Mouse (Mus musculus): Measurements from ENCODE around the gene Chd9. TPM values are rescaled to one million over a fixed set of nuclear protein-coding genes. Genes with fewer than 3 reads are reported as not detected.

Gene Chd9
- polyA plus RNA-seq, 1 experiment from 2014 or later = 117 TPM

DNA sequence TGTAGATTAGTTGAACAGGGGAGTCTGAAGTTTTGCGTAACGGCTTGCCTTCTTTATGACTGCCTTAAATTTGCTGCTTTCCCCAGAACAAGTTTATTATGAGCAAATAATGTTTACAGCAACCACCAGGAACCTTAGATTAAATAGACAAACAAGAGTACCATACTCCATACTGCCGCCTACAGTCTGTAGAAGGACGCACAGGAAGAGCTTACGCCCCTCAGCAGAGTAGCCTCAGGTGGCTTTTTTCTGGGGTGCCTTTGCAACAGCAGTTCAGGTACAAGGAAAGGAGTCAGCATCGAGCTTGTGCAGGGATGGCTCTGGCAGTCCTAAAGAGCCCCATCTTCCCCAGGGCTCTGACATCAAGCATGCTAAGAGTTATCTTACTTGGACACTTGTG lies 206.3 kb downstream of the Chd9 start:
- Histone ChIP-seq H3K9ac (ENCODE audit: low read depth, low read length) (no peak overlapping the region), H3K4me2 (ENCODE audit: low read length) (no peak overlapping the region), H3K27me3 (ENCODE audit: insufficient read depth, low read length) (no peaks in the 10 kb centered on the region), H3K36me3 (ENCODE audit: insufficient read depth, low read length) (peaks cover 48% of the 10 kb centered on the region), H3K27ac (no peak overlapping the region), H3K4me1 (replicated peaks; ENCODE audit: insufficient read depth, low read length) (no peaks in the 10 kb centered on the region), H3K4me3 (replicated peaks; ENCODE audit: low read depth, low read length) (no peak overlapping the region), H3K9me3 (replicated peaks; ENCODE audit: low read length) (no peaks in the 10 kb centered on the region)
- DNase-seq (ENCODE audit: low spot score) = peak; percentile 22
- ATAC-seq (replicated peaks; ENCODE audit: low FRiP score, low read depth) = no peak
- peak; percentile 40; the same call in 1 of the 2 replicates for TF ChIP-seq CTCF (IDR thresholded peaks at IDR 0.05; ENCODE audit: low read depth)
- 84% methylated on average over 6 of the region's 6 CpGs for whole genome bisulfite sequencing

DNA sequence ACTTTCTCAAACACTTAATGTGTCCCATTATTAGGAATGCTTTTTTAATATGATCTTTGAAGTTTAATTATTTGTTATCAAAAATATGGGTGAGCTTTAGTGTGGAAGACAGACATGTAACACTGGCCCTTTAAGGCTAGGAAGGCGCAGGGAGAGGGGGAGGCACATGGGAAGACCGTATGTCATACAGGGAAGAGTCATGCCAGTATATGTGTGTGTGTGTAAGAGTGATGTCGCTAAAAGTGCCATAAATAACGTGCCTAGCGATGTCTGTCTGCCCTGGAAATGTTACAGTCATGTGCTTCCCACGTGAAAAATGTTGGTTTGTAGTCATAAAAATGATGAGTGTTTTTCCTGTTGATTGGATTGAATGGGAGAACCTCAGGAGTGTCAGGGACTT lies 208.8 kb downstream of the Chd9 start:
- H3K9me3 ChIP-seq (replicated peaks; ENCODE audit: low read length) = no peaks in the 10 kb centered on the region
- H3K9ac ChIP-seq (ENCODE audit: low read depth, low read length) = no peak overlapping the region
- H3K27ac ChIP-seq = no peak overlapping the region
- DNase-seq (ENCODE audit: low spot score) (no peak), ATAC-seq (replicated peaks; ENCODE audit: low FRiP score, low read depth) (no peak)
- no peaks in the 10 kb centered on the region for H3K4me1 ChIP-seq (replicated peaks; ENCODE audit: insufficient read depth, low read length)
- no peak for TF ChIP-seq CTCF (IDR thresholded peaks at IDR 0.05; ENCODE audit: low read depth)
- WGBS = 45% methylated on average over 6 of the region's 6 CpGs
- H3K4me2 ChIP-seq (ENCODE audit: low read length) = no peak overlapping the region
- no peaks in the 10 kb centered on the region for H3K27me3 ChIP-seq (ENCODE audit: insufficient read depth, low read length)
- no peak overlapping the region for H3K4me3 ChIP-seq (replicated peaks; ENCODE audit: low read depth, low read length)
- H3K36me3 ChIP-seq (ENCODE audit: insufficient read depth, low read length) = peaks cover 50% of the 10 kb centered on the region

DNA sequence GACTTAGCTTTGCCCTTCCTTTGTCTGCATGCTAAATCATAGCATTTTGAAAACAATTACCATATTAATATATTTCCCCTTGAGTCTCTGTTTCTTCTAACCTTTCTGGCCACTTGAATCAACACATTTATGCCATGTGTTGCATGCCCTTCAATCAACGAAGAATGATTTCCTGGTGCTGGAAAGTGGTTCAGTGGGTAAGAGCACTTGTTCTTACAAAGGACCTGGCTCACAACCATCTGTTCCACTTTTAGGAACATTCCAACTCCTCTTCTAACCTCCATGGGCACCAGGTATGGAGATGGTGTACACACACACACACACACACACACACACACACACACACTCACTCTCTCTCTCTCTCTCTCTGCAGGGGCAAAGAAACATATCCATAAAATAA lies 210.5 kb downstream of the Chd9 start:
- H3K27ac ChIP-seq = no peak overlapping the region
- no peaks in the 10 kb centered on the region for H3K9me3 ChIP-seq (replicated peaks; ENCODE audit: low read length)
- peaks cover 55% of the 10 kb centered on the region for H3K36me3 ChIP-seq (ENCODE audit: insufficient read depth, low read length)
- WGBS = 94% methylated on average over 1 of the region's 1 CpGs
- H3K9ac ChIP-seq (ENCODE audit: low read depth, low read length) = no peak overlapping the region
- no peak for TF ChIP-seq CTCF (IDR thresholded peaks at IDR 0.05; ENCODE audit: low read depth)
- DNase-seq (ENCODE audit: low spot score) (no peak), ATAC-seq (replicated peaks; ENCODE audit: low FRiP score, low read depth) (no peak)
- H3K4me1 ChIP-seq (replicated peaks; ENCODE audit: insufficient read depth, low read length) = no peaks in the 10 kb centered on the region
- H3K4me3 ChIP-seq (replicated peaks; ENCODE audit: low read depth, low read length) = no peak overlapping the region
- no peak overlapping the region for H3K4me2 ChIP-seq (ENCODE audit: low read length)
- H3K27me3 ChIP-seq (ENCODE audit: insufficient read depth, low read length) = no peaks in the 10 kb centered on the region

DNA sequence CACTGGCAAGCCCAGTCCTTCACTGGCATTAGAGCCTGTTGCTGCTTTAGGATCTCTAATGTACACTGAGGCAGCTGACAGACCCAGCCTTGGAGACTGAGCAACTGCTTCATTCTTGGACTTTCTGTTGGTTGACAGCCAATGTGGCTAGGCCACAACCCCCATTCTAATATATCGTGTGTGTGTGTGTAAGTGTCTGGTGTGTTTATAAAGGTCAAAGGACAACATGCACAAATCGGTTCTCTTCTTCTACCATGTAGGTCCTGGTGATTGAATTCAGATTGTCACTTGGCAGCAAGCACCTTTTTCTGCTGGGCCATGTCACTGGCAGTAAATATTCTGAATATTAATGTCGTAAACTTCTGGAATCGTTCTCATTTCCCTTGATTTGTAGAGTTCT lies 218.2 kb downstream of the Chd9 start:
- Histone ChIP-seq H3K9ac (ENCODE audit: low read depth, low read length) (no peak overlapping the region), H3K27ac (no peak overlapping the region), H3K9me3 (replicated peaks; ENCODE audit: low read length) (no peaks in the 10 kb centered on the region), H3K4me2 (ENCODE audit: low read length) (no peak overlapping the region), H3K27me3 (ENCODE audit: insufficient read depth, low read length) (no peaks in the 10 kb centered on the region), H3K36me3 (ENCODE audit: insufficient read depth, low read length) (peaks cover 48% of the 10 kb centered on the region), H3K4me3 (replicated peaks; ENCODE audit: low read depth, low read length) (no peak overlapping the region), H3K4me1 (replicated peaks; ENCODE audit: insufficient read depth, low read length) (no peaks in the 10 kb centered on the region)
- no peak for TF ChIP-seq CTCF (IDR thresholded peaks at IDR 0.05; ENCODE audit: low read depth)
- DNase-seq (ENCODE audit: low spot score) = peak; percentile 65
- WGBS = 49% methylated on average over 4 of the region's 4 CpGs
- ATAC-seq (replicated peaks; ENCODE audit: low FRiP score, low read depth) = no peak

DNA sequence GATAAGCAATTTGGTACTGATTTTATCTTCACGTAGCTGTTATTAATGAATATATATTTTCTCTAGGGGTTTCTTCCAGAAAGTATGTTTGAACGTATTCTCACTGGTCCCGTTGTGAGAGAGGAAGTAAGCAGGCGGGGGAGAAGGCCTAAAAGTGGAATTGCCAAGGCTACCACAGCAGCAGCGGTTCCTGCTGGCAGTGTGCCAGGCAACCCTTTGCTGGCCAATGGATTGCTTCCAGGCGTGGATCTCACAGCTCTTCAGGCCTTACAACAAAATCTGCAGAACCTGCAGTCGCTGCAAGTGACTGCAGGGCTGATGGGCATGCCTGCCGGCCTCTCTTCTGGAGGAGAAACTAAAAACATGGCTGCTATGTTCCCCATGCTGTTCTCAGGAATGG lies 222.9 kb downstream of the Chd9 start:
- TF ChIP-seq CTCF (IDR thresholded peaks at IDR 0.05; ENCODE audit: low read depth) = no peak
- H3K27me3 ChIP-seq (ENCODE audit: insufficient read depth, low read length) = no peaks in the 10 kb centered on the region
- no peak overlapping the region for H3K27ac ChIP-seq
- 41% methylated on average over 8 of the region's 8 CpGs for WGBS
- H3K36me3 ChIP-seq (ENCODE audit: insufficient read depth, low read length) = peaks cover 19% of the 10 kb centered on the region
- no peak overlapping the region for H3K4me3 ChIP-seq (replicated peaks; ENCODE audit: low read depth, low read length)
- H3K4me1 ChIP-seq (replicated peaks; ENCODE audit: insufficient read depth, low read length) = no peaks in the 10 kb centered on the region
- H3K9me3 ChIP-seq (replicated peaks; ENCODE audit: low read length) = no peaks in the 10 kb centered on the region
- ATAC-seq (replicated peaks; ENCODE audit: low FRiP score, low read depth) (no peak), DNase-seq (ENCODE audit: low spot score) (peak; percentile 66)
- H3K9ac ChIP-seq (ENCODE audit: low read depth, low read length) = no peak overlapping the region
- no peak overlapping the region for H3K4me2 ChIP-seq (ENCODE audit: low read length)

GRCm38 (mm10) chr8:91054418-91054817 lies 226.3 kb downstream of the Chd9 start:
- no peak overlapping the region for H3K27ac ChIP-seq
- 42% methylated on average over 4 of the region's 4 CpGs for WGBS
- H3K27me3 ChIP-seq (ENCODE audit: insufficient read depth, low read length) = no peaks in the 10 kb centered on the region
- no peak overlapping the region for H3K4me2 ChIP-seq (ENCODE audit: low read length)
- no peak overlapping the region for H3K9ac ChIP-seq (ENCODE audit: low read depth, low read length)
- H3K4me1 ChIP-seq (replicated peaks; ENCODE audit: insufficient read depth, low read length) = no peaks in the 10 kb centered on the region
- H3K9me3 ChIP-seq (replicated peaks; ENCODE audit: low read length) = no peaks in the 10 kb centered on the region
- ATAC-seq (replicated peaks; ENCODE audit: low FRiP score, low read depth) (no peak), DNase-seq (ENCODE audit: low spot score) (no peak)
- H3K36me3 ChIP-seq (ENCODE audit: insufficient read depth, low read length) = peaks cover 6% of the 10 kb centered on the region; the same call in 1 of the 2 replicates
- H3K4me3 ChIP-seq (replicated peaks; ENCODE audit: low read depth, low read length) = no peak overlapping the region
- TF ChIP-seq CTCF (IDR thresholded peaks at IDR 0.05; ENCODE audit: low read depth) = no peak

DNA sequence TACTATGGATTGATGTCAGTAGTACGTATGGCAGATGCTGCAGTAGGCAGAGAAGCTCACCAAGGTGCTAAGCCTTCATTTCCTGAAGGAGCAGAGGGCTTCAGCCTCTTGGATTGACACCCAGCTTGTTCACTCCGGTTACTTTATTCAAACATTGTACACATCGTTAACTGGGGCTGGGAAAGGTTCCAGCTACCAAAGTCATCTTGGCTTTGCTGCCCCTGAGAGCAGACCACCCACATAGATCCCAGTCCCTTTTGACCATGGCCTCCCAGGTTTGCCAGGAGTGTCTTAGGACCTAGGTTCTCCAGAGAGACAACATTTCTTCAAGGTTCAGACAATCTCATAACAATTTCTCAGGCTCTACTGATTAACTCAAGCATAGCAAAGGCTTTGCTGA lies 228.7 kb downstream of the Chd9 start:
- Histone ChIP-seq H3K4me3 (replicated peaks; ENCODE audit: low read depth, low read length) (no peak overlapping the region), H3K9me3 (replicated peaks; ENCODE audit: low read length) (no peaks in the 10 kb centered on the region), H3K36me3 (ENCODE audit: insufficient read depth, low read length) (0 out of 2 replicates have a peak, but pooled peaks cover 3% of the 10 kb centered on the region), H3K27me3 (ENCODE audit: insufficient read depth, low read length) (no peaks in the 10 kb centered on the region), H3K27ac (peak overlapping the region; percentile 68), H3K4me2 (ENCODE audit: low read length) (no peak overlapping the region), H3K9ac (ENCODE audit: low read depth, low read length) (no peak overlapping the region), H3K4me1 (replicated peaks; ENCODE audit: insufficient read depth, low read length) (no peaks in the 10 kb centered on the region)
- no peak for TF ChIP-seq CTCF (IDR thresholded peaks at IDR 0.05; ENCODE audit: low read depth)
- peak; percentile 33; the same call in 1 of the 2 replicates for ATAC-seq (replicated peaks; ENCODE audit: low FRiP score, low read depth)
- DNase-seq (ENCODE audit: low spot score) = peak; percentile 70
- 20% methylated on average over 3 of the region's 3 CpGs for WGBS

Measured in kidney, postnatal 0 days (tissue).